Mouse (Mus musculus) kidney, adult 2 months (tissue): Measurements from ENCODE around the gene Sgcd.

ENCODE experiments used
- CTCF ChIP-seq: fragments of 200-500 bp; conservative IDR thresholded peaks from 2 replicates; pipeline ENCODE4 v1.5.1; 2011; ENCODE audit warnings: low read depth, mild to moderate bottlenecking, control low read depth, low read length, moderate library complexity, mixed read lengths; ENCODE audit not compliant: insufficient read depth, insufficient read length
- POLR2A ChIP-seq: fragments of 200-500 bp; IDR thresholded peaks from one replicate; pipeline ENCODE4 v1.6.1; 2011; ENCODE audit warnings: low read depth, low read length, control low read depth

DNA sequence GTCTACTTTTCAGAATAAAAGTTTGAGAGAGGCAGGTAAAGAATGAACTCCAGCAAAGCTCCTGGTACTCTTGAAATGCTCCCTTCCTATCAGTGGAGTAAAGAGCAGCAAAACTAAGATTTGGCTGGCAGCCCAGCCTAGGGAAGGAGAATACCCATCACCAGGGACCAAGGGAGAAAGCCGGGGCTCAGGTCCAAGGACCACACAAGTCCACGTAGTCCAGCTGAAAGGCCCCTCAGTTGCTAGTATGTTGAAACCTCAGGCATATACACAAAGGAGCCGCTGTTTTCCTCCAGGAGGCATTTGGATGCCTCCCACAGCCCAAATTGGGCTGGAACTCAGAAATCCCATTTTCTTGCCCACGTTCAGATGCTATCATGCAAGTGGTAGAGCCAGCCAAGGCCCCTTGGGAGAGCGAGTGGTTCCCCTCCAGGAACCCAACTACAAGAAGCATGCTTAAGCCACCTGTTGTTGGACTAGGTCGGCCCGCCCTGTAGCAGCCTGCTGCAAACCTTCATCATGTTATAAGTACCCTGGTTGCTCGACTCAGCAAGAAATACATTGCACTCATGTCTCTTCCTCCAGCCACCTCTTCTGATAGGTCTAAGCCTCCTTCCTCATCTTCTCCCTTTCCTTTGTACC is 1.4 kb downstream of the Sgcd start:
- TF ChIP-seq CTCF (no peak), POLR2A (no peak)
